Mouse (Mus musculus): ENCODE results near the gene Krtap3-3. TPM values are rescaled to one million over a fixed set of nuclear protein-coding genes. Genes with fewer than 3 reads are reported as not detected.
A peak's percentile ranks its signal among the peaks of the same experiment; 100 is the strongest.
"Not testable (repeated sequence)": the region's sequence is repeated elsewhere in the genome, so short reads cannot be mapped to it uniquely, and the experiment has no call there.

Krtap3-3 gene
- not detected for total RNA-seq (2021)
- long read RNA-seq, experiment 1: 0 reads
- long read RNA-seq, experiment 2: 0 reads

DNA sequence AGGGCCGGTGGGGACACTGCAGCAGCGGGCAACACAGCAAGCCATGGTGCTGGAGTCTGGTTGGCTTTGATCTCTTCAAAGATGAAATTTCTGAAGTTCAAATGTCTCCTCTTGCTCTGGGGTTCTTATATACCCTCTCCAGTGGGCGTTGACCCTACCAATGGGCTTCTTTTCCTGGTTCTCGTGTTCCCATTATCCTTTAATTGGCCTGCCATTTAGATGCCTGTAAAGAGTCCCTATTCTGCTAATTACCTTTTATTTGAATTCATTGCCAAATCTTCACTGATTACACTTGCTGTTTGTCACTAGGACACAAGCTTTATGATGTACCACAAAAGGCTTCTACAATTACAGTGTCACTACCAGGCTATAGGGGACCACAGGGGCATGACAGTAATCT is at the start of gene Krtap3-3:
Krtap3-3 (minus strand) TSS at position 101 of the 400 bp plus-strand sequence.
- no peak for DNase-seq (ENCODE audit: low spot score in 2 of 2)

DNA sequence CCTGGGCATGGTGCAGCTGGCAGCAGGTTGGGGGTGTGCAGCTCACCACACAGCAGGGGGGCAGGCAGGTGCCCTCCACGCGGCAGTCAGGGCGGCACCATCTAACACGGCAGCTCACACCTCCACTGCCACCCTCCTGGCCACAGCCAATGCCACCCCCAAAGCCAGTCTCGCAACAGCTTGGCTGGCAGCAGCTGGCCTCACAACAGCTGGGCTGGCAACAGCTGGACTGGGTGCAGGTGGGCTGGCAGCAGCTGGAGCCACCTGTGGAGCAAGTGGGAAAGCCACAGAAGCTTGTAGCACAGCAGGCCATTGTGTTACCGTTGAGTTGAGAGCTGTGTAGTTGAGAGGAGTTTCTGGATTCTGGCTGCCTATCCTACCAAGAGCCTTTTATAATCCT is 47.1 kb upstream of the Krtap3-3 start, which contains the start of gene Krtap9-3:
Krtap9-3 (minus strand) TSS at position 364 of the 400 bp plus-strand sequence.
- not testable (repeated sequence) for DNase-seq (ENCODE audit: low spot score in 2 of 2)

DNA sequence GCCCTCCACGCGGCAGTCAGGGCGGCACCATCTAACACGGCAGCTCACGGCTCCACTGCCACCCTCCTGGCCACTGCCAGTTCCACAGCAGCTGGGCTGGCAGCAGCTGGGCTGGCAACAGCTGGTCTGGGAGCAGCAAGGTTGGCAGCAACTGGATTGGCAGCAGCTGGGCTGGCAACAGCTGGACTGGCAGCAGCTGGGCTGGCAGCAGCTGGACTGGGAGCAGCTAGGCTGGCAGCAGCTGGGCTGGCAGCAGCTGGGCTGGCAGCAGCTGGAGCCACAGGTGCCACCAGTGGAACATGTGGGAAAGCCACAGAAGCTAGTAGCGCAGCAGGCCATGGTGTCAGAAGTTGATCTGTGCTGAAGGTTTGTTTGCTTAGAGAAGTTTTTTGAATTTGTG is 40.3 kb upstream of the Krtap3-3 start, which contains the start of gene Krtap1-3:
Krtap1-3 (minus strand) TSS at position 359 of the 400 bp plus-strand sequence.
- DNase-seq (ENCODE audit: low spot score in 2 of 2): no peak

DNA sequence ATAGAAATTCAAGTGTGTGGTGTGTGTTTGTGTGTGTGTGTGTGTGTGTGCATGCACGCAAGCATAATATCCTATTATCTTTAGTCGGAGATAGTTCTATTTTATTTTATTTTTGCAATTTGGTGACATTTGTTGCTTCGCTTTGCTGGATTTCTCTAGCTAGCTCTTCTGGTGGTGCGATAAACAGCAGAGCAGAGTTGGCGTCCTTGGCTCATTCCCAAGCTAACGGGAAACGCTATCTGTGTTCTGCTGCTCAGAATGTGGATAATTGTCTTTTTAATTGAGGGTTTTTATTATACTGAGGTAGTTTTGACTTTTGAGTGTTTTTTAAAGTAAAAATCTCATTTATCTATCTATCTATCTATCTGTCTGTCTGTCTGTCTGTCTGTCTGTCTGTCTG is 34.4 kb upstream of the Krtap3-3 start:
- no peak for DNase-seq (ENCODE audit: low spot score in 2 of 2)

DNA sequence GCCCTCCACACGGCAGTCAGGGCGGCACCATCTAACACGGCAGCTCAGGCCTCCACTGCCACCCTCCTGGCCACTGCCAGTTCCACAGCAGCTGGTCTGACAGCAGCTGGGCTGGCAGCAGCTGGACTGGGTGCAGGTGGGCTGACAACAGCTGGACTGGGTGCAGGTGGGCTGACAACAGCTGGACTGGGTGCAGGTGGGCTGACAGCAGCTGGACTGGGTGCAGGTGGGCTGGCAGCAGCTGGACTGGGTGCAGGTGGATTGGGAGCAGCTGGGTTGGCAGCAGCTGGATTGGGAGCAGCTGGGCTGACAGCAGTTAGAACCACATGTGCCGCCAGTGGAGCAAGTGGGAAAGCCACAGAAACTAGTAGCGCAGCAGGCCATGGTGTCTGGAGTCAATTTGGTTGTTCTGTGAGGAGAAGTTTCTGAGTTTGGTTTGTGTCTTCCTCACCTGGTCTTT is 32.6 kb upstream of the Krtap3-3 start, which contains the start of gene Krtap1-4:
Krtap1-4 (minus strand) TSS at position 410 of the 460 bp plus-strand sequence.
- no peak for DNase-seq (ENCODE audit: low spot score in 2 of 2)

DNA sequence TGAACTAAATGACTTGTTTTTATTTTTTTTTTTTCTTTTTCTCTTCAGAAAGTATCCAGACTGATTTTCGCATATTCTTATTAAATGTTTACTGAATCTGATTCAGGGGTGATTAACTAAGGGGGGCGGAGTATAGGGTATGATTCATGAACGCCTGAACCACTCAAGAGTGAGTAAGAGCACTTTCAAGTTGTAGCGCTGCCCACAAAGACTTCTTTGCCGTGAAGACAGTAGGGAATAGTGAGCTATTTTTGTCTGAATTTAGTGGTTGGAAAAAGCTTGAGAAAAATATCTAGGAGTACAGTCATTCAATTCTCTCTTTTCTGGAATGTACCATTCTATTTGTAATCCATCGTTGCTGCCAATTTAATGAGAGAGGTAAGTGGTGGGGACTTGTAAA is 30.9 kb upstream of the Krtap3-3 start:
- no peak for DNase-seq (ENCODE audit: low spot score in 2 of 2)

DNA sequence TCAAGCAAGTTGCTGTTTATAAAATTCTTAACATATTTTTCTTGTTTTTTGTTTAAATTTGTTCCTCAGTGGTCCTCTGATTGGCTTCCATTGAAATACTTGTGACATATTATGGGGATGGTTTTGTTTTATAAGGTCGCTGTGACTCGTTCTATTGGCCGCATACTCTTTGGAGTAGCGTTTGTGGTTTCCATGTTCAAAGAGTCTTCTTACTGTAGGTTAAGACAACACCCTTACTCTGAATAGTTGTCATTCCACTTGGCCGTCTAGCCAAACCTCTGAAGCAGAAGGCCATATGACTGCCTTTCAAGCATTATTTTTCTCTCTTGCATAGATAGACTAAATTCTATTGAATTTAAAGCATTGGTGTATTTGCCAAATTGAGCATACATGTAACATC is 30.4 kb upstream of the Krtap3-3 start:
- no peak for DNase-seq (ENCODE audit: low spot score in 2 of 2)

DNA sequence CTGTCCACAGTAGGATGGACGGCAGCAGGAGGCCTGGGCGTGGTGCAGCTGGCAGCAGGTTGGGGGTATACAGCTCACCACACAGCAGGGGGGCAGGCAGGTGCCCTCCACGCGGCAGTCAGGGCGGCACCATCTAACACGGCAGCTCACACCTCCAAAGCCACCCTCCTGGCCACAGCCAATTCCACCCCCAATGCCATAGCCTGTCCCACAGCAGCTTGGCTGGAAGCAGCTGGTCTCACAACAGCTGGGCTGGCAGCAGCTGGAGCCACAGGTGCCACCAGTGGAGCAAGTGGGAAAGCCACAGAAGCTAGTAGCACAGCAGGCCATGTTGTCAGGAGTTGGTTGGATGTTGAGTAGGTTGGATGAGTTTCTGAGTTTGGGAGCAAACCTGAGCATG is 30.0 kb upstream of the Krtap3-3 start, which contains the start of gene Krtap1-5:
Krtap1-5 (minus strand) TSS at position 381 of the 400 bp plus-strand sequence.
- no peak for DNase-seq (ENCODE audit: low spot score in 2 of 2)

DNA sequence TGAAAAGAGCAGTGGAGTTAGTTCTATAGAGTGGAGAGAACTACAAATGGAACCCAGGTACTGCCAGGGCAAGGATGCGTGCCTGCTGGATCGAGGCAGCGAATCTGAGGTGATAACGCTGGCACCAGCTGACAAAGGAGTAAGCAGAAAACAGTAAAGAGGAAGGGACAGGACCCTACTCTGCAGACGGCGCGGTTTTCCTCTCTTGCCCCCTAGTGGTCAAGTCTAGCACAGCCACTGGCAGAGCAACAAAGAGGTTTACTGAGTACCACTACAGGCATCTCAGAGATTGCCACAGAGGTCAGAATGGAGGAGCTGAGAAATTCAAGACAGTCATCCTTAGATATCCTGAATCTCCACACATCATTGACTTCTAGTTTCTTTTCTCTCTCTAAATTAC is 23.4 kb upstream of the Krtap3-3 start:
- DNase-seq (ENCODE audit: low spot score in 2 of 2): peak; percentile 32 to 35

DNA sequence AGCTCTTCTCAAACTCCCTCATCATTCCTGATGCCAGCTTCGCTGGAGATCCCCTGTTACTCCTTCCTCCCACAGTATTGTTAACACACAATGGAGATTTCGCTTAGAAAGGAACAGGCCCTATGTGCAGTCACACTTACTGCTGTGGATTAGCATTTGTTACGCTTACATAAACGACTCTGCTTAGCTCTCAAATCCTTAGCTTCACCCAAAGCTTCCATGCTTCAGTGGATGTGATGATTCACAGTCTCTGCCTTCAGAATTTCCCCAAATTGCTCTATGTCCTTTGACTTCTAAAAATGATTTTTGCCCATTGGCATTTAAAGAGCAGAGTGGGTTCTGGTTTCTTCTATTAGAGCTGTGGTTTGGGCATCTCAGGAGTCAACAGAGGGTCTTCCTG is 22.5 kb upstream of the Krtap3-3 start:
- DNase-seq (ENCODE audit: low spot score in 2 of 2): no peak

DNA sequence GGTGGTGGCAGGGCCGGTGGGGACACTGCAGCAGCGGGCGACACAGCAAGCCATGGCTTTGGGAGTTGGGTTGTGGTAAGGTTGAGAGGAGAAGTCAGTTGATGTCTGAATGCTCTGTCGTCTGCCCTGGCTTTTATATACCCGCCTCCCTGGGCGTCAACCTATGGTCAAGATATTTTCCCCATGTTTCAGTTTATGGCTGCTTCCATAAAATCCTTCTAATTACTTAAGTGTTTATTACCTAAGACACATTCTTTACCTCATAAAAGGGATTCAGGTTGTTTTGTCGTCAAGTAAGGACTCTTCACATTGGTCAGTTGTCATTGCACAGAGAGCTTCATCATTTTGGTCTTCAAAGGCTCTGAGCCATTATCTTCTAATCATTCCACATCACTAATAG is 15.9 kb upstream of the Krtap3-3 start, which contains the start of gene Krtap3-1:
Krtap3-1 (minus strand) TSS at position 101 of the 400 bp plus-strand sequence.
- no peak for DNase-seq (ENCODE audit: low spot score in 2 of 2)

DNA sequence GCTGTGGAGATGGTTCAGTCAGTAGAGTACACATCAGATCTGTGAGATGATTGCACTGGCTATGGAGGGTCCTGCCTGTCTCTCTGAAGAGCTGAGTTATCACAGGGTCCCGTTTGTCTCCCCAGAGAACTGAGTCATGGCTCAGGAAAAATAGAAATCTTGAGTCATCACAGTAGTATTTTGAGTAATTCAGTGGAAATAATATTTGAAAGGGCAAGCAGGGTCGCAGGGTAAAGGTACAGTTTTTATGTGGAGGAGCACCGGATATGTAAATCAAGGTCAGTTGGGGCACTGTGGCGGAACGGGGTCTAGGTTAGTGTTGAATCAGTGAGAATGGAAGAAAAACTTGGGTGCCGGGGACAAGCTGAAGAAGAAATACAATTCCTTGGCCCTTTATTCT is 11.9 kb upstream of the Krtap3-3 start:
- DNase-seq (ENCODE audit: low spot score in 2 of 2): no peak

DNA sequence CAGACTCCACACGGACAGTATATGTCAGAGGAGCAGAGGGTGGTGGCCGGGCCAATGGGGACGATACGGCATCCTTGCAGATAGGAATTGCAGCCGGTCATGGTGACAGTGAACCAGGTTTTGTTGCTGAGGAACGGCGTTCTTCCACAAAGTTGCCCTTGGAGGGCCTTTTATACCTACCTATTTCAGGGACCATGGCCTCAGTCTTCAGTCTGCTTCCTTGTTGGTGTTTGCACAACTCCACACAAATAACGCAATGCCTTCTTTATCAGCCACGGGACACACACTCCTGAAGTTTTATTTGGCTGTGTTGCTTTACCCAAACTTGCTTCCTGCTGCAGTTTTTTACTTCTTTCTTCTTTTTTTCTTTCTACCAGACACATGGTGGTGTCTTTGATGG is 8.7 kb upstream of the Krtap3-3 start, which contains the start of gene Gm11939:
Gm11939 (minus strand) TSS at position 101 of the 400 bp plus-strand sequence.
- DNase-seq (ENCODE audit: low spot score in 2 of 2): no peak

DNA sequence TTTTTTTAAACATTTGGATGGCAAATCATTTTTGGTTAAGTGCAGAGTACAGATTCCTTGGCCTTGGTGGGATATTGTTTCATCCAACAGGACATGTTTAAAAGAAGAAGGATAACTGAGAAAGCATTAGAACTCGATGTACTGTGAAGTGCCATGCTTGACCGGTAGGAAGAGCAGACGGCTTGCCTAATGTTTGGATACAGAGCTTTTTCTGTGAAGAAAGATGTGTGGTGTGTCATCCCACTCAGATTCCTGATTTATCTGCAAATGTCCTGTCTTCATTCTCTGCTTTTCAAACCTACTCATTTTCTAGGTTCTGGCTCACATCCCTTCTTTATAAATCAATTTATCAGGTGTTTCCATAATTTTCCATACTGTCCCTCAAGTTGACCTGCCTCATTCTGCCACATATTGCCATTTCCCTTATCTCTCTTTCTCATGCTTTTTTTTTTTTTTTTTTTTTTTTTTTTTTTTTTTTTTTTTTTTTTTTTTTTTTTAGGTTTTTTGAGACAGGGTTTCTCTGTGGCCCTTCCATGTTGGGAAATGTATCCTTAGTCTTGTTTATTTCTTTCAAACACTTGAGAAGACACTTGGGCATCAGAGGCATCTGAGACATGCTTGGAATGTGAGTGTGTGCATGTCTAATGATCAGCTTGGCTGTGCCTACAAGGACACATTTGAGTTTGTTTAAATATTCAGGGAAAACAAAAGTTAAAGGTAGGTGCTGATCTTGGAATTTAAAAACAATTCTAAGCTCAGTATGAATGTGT is 7.5 kb upstream of the Krtap3-3 start:
- DNase-seq (ENCODE audit: low spot score in 2 of 2): no peak

DNA sequence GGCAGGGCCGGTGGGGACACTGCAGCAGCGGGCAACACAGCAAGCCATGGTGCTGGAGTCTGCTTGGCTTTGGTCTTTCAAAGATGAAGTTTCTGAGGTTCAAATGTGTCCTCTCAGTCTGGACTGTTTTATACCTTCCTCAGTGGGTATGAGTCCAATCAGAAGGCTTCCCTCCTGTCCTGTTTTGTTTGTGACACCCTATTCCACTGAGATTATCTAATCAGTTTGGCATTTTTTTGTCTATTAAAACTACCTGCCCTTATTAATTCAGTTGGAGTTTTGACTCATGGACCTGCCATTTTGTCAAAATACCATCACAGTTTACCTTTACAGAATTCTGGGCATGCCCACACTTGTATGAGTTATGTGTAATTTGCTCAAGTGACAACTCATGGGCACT is 6.1 kb upstream of the Krtap3-3 start, which contains the start of gene Krtap3-2:
Krtap3-2 (minus strand) TSS at position 101 of the 400 bp plus-strand sequence.
- no peak for DNase-seq (ENCODE audit: low spot score in 2 of 2)

DNA sequence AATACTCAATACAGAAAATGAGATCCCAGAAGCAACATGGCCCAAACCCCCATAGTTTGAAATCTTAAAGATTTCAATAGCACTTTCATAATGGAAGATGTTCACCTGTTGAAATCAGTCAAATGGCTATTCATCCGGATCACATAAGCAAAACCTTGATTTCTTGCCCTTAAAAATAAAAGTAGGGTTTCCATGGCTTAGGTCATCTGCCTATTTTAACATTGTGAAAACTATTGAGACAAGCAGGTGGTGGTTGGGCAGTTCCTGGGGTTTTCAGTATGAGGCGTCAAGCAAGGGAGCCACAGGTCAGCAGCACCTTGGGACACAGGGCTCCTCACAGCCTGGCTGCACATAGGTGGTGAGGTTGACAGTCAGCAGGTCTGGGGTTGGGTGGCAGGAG is 5.5 kb upstream of the Krtap3-3 start:
- no peak for DNase-seq (ENCODE audit: low spot score in 2 of 2)

DNA sequence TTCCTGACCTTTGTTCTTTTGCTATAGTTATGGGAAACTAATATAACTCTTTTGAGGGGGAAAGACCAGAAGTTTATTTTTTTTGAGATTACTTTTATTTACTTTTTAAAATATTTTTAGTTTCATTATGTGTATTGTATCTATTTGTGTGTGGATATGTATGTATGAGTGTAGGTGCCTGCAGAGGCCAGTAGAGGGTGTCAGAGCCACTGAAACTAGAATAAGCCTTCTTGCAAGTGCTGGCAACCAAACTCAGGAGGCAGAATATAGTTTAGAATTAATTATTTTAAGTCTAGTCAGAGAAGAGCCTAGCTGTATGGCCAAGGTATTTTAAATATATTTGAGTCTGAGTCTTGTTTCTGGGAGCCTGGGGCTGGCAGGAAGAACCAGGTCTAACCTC is 2.8 kb downstream of the Krtap3-3 start:
- no peak for DNase-seq (ENCODE audit: low spot score in 2 of 2)

DNA sequence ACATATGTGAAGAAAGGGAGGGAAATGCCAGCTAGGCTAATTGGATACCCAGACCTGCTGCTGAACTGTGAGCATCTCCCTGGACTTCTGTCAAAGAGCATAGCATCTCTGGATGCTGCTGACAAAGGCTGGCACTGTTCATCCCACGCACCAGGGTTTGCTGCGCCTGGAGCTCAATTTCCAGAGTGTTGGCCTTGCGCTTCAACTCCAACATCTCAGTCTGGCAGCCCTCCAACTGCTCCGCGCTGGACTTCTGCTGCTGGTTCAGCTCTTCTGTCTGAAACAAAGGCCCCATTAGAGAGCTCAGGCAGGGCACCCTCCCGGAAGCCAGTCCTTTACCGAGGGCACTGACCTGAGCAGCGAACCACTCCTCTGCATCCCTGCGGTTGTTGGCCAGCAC is 10.9 kb downstream of the Krtap3-3 start:
- peak in 1 of 2 experiments; percentile 11 for DNase-seq (ENCODE audit: low spot score in 2 of 2)

DNA sequence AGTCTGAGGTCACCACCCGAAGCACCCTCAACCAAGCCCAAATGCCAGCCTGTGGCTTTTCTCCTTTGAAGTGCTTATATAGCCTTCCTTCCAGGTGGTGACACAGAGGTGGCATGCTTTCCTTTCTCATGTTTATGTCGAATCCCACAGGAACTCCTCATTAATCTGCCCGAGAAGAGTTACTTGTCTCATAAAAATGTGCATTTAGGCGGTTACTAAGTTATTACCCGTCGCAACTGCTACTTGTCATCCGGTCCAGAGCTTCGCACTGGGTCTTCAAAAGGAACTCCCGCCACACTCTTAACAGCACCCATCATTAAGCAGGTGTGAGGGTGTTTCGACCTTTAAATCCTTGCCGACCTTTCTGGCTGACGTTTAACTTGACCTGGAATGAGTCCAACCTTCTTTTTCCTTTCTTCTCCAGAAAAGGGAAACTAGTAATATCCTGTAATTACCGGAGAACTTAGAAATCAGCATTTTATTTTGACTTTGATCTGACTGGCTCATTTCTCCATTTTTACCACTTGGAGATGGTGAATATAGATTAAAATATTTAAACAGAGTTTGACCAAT is 29.3 kb downstream of the Krtap3-3 start, which contains the start of gene Krt39:
Krt39 (minus strand) TSS at position 51 of the 573 bp plus-strand sequence.
- DNase-seq (ENCODE audit: low spot score in 2 of 2): no peak

DNA sequence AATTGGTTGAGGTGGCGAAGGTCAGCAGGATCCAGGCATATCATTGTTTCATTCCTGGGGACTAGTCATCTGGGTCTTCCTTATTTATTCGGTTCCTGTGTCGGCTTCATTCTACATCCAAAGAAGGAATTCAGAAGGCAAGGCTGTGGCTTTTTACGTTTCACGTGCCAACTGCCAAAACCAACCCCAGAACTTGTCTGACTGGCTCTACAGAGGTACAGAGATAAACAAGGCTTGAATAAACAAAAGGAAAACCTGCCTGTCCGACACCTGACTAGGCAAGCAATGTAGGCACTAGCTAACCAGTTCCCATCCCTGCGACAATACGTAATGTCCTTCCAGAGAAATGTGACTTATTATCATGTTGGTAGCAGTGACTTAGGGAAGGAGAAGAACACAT is 36.6 kb downstream of the Krtap3-3 start:
- DNase-seq (ENCODE audit: low spot score in 2 of 2): no peak

Measured in adrenal gland, postnatal 4 days (tissue).